Mouse (Mus musculus): ENCODE measurements around the gene Itga4. TPM values are rescaled to one million over a fixed set of nuclear protein-coding genes. Genes with fewer than 3 reads are reported as not detected.

The Itga4 gene
- 2.8 and 10.3 TPM in 2 replicates for polyA plus RNA-seq (2015; fragmentation: Nextera tagmentation; extraction: Ambion mirVana)

DNA sequence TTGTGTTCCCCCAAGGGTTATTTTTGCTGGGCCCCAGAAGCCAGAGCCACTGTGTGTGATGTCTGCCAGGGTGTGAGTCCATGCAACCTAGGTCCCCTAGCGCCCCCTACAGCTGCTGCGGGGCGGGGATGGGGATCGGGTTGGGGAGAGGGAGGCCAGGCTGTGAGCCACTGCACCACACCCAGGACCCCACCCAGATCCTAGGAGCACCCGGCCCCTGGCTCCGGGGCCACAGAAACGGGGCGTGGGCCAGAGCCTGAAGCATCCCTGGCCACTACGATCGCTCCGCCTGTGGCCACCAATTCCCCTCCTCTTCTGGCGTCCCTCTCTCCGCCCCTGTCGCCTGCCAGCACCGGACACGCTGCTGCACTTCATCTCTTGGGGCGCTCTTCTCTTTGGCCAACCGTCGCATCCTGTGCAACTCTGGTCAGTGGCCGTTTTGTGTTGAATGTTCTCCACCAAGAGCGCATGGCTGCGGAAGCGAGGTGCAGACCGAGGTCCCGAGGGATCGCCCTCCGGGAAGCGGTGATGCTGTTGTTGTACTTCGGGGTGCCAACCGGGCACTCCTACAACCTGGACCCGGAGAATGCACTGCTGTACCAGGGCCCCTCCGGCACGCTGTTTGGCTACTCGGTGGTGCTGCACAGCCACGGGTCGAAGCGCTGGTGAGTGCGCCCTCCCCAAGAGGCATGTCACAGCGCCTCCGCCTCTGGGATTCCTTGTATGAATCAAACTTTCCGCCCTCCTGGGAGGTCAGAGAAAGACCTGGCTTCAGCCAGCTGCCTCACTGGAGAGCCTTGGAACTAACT, at the start of gene Itga4:
Gene Itga4 (plus strand): TSS at position 235 of the 809 bp plus-strand sequence.
- H3K9ac ChIP-seq (replicated peaks), result peak within 1 kb of the TSS; percentile 54
- peak; percentile 83 for ATAC-seq (ENCODE audit: low FRiP score)

DNA sequence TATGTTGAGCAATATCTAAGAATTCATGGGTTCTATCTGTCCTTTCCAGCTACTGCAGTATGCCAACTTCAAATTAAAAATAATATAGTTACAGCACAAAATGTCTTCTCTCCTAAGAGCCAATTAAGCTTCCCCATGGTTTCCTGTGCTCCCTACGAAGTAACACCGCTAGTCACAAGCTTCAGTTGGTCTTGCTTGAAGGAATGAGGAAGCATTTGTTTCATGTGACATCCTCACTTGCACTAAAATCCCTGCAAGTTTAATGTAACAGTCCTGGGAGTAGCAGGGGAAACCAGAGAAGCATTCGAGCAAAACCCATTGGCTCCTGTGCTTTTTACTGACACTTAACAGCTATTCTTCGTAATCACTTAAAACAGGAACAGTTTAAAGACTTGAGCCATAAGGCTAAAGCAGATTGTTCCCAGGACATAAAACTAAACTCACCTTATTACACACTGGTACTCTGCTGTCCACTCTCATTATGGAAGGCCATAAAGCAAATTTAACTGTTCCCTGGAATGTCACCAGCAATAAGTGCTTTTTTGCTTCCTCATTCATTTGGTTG, 49.0 kb upstream of the Itga4 start:
- H3K36me3 ChIP-seq, result no peaks in the 10 kb centered on the region
- H3K27ac ChIP-seq (replicated peaks), result no peak overlapping the region
- no peaks in the 10 kb centered on the region for H3K9me3 ChIP-seq (replicated peaks)
- ATAC-seq (ENCODE audit: low FRiP score), result no peak; the same call in 1 of the 2 replicates
- WGBS, result 44% methylated on average over 4 of the region's 4 CpGs
- no peaks in the 10 kb centered on the region for H3K4me1 ChIP-seq
- no peaks in the 10 kb centered on the region for H3K27me3 ChIP-seq (replicated peaks)
- no peak overlapping the region for H3K4me2 ChIP-seq
- H3K4me3 ChIP-seq (replicated peaks), result no peak overlapping the region
- no peak overlapping the region for H3K9ac ChIP-seq (replicated peaks)

More for the DNA sequence above, at the start of gene Itga4:
- H3K4me3 ChIP-seq (replicated peaks), result peak within 1 kb of the TSS; percentile 52
- H3K36me3 ChIP-seq, result no peaks in the 10 kb centered on the region
- H3K9me3 ChIP-seq (replicated peaks), result no peaks in the 10 kb centered on the region
- WGBS, result under 1% methylated on average over 36 of the region's 41 CpGs
- H3K4me1 ChIP-seq, result peaks cover 12% of the 10 kb centered on the region
- H3K4me2 ChIP-seq, result peak within 1 kb of the TSS; percentile 93
- H3K27ac ChIP-seq (replicated peaks), result peak within 1 kb of the TSS; percentile 56
- peaks cover 8% of the 10 kb centered on the region; the same call in 1 of the 2 replicates for H3K27me3 ChIP-seq (replicated peaks)

DNA sequence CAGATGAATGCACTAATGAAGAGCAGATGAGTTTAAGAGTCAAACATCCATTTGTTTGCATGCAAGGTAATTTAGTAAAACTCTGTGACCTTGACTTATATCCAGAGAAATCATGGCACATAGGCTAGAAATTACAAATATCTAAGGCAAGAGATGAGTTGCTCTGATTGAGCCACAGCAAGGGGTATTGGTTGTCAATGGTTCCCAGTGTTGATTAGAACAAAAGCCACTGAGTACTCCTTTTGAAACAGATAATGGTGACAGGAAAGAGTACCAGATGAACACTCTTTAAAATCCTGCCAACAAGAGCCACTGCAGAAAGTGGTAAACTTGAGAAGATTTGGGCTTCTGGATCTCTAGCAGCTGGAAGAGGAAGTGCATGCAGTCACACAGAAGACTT, 40.2 kb upstream of the Itga4 start:
- Histone ChIP-seq H3K27me3 (replicated peaks) (no peaks in the 10 kb centered on the region), H3K4me2 (no peak overlapping the region), H3K9me3 (replicated peaks) (no peaks in the 10 kb centered on the region), H3K4me1 (no peaks in the 10 kb centered on the region), H3K36me3 (no peaks in the 10 kb centered on the region), H3K27ac (replicated peaks) (no peak overlapping the region), H3K4me3 (replicated peaks) (no peak overlapping the region), H3K9ac (replicated peaks) (no peak overlapping the region)
- ATAC-seq (ENCODE audit: low FRiP score), result no peak

DNA sequence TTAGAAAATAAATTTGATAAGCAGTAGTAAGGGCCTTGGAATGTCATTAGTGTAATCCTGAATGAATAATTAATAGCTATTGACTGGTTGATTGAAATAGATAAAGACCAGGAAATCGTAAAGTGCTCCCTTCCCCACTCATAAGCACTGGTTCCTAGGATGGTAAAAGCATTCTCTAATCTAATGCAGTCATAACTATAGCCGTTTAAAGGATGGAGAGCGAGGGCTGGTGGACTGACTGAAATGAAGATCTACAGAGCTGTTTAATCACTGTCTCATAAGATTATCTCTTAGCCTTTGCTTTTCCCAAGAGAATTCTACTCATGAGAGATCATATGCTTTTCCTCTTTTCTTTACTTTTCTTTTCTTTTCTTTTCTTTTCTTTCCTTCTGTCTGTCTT, 39.7 kb upstream of the Itga4 start:
- WGBS, result 63% methylated on average over 3 of the region's 3 CpGs
- Histone ChIP-seq H3K4me3 (replicated peaks) (no peak overlapping the region), H3K9ac (replicated peaks) (no peak overlapping the region), H3K4me2 (no peak overlapping the region), H3K9me3 (replicated peaks) (no peaks in the 10 kb centered on the region), H3K27me3 (replicated peaks) (no peaks in the 10 kb centered on the region), H3K4me1 (no peaks in the 10 kb centered on the region), H3K36me3 (no peaks in the 10 kb centered on the region), H3K27ac (replicated peaks) (no peak overlapping the region)
- ATAC-seq (ENCODE audit: low FRiP score), result no peak

DNA sequence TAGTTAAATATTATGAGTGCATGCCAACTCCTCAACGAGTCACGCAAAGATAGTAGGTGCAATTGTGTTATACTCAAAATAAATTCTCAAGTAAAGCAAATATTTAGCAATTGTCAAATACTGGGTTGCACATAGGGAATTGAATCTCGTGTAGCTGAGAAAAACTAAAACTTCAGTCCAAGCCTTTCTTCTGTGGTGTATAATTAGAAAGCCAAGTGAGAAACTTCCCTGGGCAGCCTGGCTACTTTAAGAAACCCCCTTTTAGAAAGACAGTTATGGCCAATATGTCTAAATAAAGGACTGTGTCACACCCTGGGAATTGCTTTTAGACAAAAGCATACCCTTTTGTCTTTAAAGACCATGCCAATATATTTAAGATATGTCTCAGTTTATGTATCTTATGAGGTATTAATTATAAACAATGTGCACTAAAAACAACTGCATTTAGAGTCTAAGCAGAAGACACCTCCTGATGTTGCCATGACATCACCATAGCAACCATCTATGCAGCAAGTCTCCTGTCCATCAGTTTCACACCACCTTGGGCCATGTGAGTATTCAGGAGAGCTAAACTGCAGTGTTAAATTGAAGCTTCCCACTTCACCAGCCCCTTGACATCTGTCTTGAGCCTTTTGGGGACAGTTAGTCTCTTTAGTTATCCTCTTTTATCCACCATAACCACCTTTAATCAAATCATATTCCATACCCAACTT, 30.4 kb upstream of the Itga4 start:
- ATAC-seq (ENCODE audit: low FRiP score), result no peak
- H3K4me1 ChIP-seq, result no peaks in the 10 kb centered on the region
- H3K4me3 ChIP-seq (replicated peaks), result no peak overlapping the region
- no peaks in the 10 kb centered on the region for H3K27me3 ChIP-seq (replicated peaks)
- H3K27ac ChIP-seq (replicated peaks), result no peak overlapping the region
- no peak overlapping the region for H3K4me2 ChIP-seq
- H3K9ac ChIP-seq (replicated peaks), result no peak overlapping the region
- H3K36me3 ChIP-seq, result no peaks in the 10 kb centered on the region
- no peaks in the 10 kb centered on the region for H3K9me3 ChIP-seq (replicated peaks)
- 79% methylated on average over 3 of the region's 3 CpGs for WGBS

GRCm38 (mm10) chr2:79227805-79228241, 27.4 kb upstream of the Itga4 start:
- Histone ChIP-seq H3K27me3 (replicated peaks) (no peaks in the 10 kb centered on the region), H3K4me3 (replicated peaks) (no peak overlapping the region), H3K36me3 (no peaks in the 10 kb centered on the region), H3K9ac (replicated peaks) (no peak overlapping the region), H3K9me3 (replicated peaks) (no peaks in the 10 kb centered on the region), H3K4me1 (no peaks in the 10 kb centered on the region), H3K4me2 (no peak overlapping the region), H3K27ac (replicated peaks) (no peak overlapping the region)
- ATAC-seq (ENCODE audit: low FRiP score), result no peak
- 72% methylated on average over 4 of the region's 4 CpGs for WGBS

DNA sequence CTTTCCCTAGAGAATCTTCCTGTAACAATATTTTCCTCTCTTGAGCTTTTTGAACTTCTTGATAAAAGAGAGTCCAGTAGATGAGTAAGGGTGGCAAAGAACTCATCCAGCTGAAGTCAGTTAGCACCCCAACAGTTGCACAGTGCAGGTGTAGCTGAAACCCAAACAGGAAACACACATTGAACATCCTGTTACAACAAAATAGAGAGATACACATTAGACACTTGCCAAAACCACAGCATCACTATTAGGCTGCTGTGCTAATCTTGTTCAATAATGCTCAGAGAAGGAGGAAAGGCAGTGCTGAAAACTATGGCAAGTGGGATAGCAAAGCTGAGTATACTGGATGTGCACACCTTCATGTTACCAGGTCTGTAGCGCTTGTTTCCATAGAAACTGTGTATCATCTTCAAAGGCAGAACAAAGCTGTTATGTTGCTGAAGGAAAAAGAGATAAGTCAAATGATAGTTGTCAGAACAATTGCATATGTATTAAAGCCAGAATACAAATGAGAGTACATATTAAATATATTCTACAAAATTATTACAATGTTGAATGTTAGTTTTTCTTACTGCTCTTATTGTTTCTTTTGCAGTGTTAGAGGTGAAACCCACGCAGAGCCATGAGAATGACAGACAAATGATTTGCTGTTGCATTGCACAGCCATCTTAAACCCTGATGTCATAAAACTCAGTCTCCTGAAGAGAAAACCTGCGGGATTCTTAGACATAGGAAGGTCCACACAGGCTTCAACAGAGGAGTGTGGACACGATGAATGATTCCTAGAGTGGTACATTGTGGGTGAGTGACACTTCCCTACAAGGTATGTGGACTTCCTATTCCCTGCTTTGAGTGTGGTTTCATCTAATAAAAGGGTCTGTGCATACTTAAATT, 23.9 kb upstream of the Itga4 start:
- H3K27me3 ChIP-seq (replicated peaks), result no peaks in the 10 kb centered on the region
- no peaks in the 10 kb centered on the region for H3K36me3 ChIP-seq
- no peaks in the 10 kb centered on the region for H3K4me1 ChIP-seq
- H3K27ac ChIP-seq (replicated peaks), result no peak overlapping the region
- WGBS, result 84% methylated on average over 4 of the region's 4 CpGs
- H3K4me3 ChIP-seq (replicated peaks), result no peak overlapping the region
- H3K9ac ChIP-seq (replicated peaks), result no peak overlapping the region
- no peaks in the 10 kb centered on the region for H3K9me3 ChIP-seq (replicated peaks)
- ATAC-seq (ENCODE audit: low FRiP score), result no peak
- H3K4me2 ChIP-seq, result no peak overlapping the region

DNA sequence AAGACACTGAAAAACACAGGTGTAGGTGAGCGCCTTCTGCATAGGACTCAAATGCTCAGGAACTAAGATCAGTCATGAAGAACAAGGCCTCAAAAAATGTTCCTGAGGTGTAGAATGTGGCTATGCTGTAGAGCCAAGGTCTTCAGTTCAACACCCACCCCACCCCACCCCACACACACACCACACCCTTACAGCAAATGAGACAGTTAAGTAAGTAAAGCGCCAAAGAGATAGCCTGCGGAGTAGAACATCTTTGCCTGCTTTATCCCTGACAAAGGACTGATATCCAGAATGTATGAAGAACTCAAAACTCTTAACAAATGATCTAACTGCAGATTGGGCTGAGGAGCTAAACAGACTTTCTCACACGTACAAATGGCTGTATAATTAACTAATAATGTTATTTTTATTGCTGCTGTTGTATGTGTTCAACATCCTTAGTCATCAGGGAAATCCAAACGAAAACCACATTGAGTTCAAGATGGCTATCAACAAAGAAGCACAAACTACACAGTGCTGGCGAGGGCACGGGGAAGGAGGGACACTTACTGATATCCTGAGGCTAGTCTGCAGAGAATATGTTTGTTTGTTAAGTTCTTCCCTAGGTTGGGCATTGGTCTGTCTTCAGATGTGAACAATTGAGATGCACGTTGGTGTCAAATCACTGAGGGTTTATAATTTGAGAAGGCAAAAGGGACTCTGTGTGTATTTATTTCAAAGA, 19.3 kb upstream of the Itga4 start:
- H3K27me3 ChIP-seq (replicated peaks), result no peaks in the 10 kb centered on the region
- WGBS, result 85% methylated on average over 8 of the region's 8 CpGs
- H3K4me2 ChIP-seq, result no peak overlapping the region
- no peaks in the 10 kb centered on the region for H3K36me3 ChIP-seq
- H3K9ac ChIP-seq (replicated peaks), result no peak overlapping the region
- H3K27ac ChIP-seq (replicated peaks), result no peak overlapping the region
- no peaks in the 10 kb centered on the region for H3K9me3 ChIP-seq (replicated peaks)
- no peak for ATAC-seq (ENCODE audit: low FRiP score)
- H3K4me3 ChIP-seq (replicated peaks), result no peak overlapping the region
- H3K4me1 ChIP-seq, result no peaks in the 10 kb centered on the region

DNA sequence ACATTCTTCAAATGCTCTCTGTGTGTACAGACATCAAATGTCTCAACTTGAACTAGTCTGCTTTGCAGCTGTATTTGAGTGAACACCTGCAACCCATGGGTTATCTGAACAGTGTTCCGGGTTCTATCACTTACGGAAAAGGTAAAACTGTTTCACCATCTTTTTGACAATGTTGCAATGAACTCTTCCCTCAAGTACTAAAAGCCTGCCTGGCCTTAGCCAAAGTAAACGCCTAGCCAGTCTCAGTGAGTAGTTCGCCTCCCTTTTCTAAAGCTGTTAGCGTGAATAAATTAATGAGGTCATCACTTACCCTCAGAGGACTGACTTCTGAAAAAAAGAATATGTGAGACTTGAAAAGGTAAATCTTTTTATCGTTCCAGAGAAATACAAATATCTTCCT, 18.0 kb upstream of the Itga4 start:
- no peak overlapping the region for H3K4me2 ChIP-seq
- no peaks in the 10 kb centered on the region for H3K27me3 ChIP-seq (replicated peaks)
- H3K4me3 ChIP-seq (replicated peaks), result no peak overlapping the region
- H3K4me1 ChIP-seq, result no peaks in the 10 kb centered on the region
- no peak overlapping the region for H3K27ac ChIP-seq (replicated peaks)
- WGBS, result 77% methylated on average over 6 of the region's 6 CpGs
- no peak for ATAC-seq (ENCODE audit: low FRiP score)
- H3K9me3 ChIP-seq (replicated peaks), result no peaks in the 10 kb centered on the region
- H3K36me3 ChIP-seq, result no peaks in the 10 kb centered on the region
- no peak overlapping the region for H3K9ac ChIP-seq (replicated peaks)

DNA sequence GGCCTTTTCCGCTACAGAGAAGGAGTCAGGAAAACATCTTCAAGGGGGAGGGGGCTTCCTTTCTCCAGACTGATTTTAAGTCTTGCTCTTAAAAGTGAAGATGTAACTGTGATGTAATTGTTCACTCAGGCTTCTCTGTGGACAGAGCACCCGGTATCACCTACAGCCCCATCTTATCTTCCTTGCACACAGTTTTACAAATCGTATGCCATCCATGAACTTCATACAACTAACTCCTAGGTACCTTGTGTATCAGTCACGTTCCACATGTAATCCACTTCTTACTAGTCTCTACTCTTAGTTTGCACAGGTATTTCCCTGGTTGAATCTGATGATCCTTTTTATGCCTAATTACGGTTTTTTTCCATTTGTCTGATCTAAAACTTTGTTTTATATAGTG, 10.9 kb upstream of the Itga4 start:
- Histone ChIP-seq H3K27ac (replicated peaks) (no peak overlapping the region), H3K36me3 (no peaks in the 10 kb centered on the region), H3K9me3 (replicated peaks) (no peaks in the 10 kb centered on the region), H3K27me3 (replicated peaks) (no peaks in the 10 kb centered on the region), H3K4me1 (no peaks in the 10 kb centered on the region), H3K4me2 (no peak overlapping the region), H3K4me3 (replicated peaks) (no peak overlapping the region), H3K9ac (replicated peaks) (no peak overlapping the region)
- WGBS, result 90% methylated on average over 5 of the region's 5 CpGs
- no peak for ATAC-seq (ENCODE audit: low FRiP score)

DNA sequence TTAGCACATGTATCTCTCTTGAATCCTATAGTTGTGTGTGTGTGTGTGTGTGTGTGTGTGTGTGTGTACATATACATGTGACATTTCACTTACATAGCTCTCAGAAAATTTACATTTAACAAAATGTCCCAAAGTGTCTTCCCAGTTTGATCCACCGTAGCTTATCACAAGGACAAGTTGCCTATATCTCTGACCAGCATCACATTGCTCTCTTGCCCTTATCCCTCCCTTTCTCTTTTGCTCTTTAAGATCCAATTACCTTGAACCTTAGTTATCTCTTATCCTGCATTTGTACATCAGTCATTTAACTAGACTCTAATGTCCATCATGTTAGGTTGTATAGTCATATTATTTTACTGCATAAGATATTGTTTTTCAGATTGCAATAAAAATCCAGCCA, 10.5 kb upstream of the Itga4 start:
- Histone ChIP-seq H3K4me2 (no peak overlapping the region), H3K4me1 (no peaks in the 10 kb centered on the region), H3K36me3 (no peaks in the 10 kb centered on the region), H3K9ac (replicated peaks) (no peak overlapping the region), H3K9me3 (replicated peaks) (no peaks in the 10 kb centered on the region), H3K4me3 (replicated peaks) (no peak overlapping the region), H3K27ac (replicated peaks) (no peak overlapping the region), H3K27me3 (replicated peaks) (no peaks in the 10 kb centered on the region)
- WGBS, result 100% methylated on average over 1 of the region's 1 CpGs
- ATAC-seq (ENCODE audit: low FRiP score), result no peak
